12 mouse cellular contexts compared by ENCODE assay signal in the genomic region with DNA sequence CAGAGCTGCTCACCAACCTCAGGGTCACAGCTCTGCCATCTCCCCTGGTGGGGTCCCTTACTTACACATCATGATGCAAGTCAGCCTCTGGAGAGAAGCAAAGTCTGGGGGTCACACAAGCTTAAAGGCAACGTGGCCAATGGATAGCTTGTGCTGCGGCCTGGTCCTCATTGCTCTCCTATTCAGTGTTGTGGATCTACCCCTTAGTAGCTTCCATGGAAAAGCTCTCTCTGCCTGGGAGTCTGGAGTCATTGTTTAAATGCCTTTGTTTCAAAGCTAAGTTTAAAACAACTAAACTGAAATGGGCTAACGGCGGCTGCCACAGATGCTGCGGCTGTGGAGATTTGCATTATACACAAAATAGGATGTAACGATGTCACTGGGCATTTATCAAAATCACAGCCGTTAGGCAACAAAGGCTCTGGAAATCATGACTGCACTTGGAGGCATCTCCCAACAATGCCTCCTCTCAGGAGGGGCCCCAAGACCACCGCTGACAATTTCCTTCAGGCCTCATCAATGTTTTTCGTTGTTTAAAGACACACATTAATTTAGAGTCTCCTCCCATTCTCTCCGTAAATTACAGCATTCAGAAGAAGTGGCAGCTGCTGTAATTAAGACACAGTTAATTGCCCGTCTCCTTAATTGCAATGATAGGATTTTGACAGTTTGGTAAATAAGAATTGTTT. TPM values are rescaled to one million over a fixed set of nuclear protein-coding genes. Genes with fewer than 3 reads are reported as not detected.
DNase-seq lines count a peak whose midpoint lies in the region; ATAC-seq and TF ChIP-seq lines count a peak whose summit lies in the region.
"Had no signal": no experiment of that assay in that cellular context is flagged by ENCODE, and none has a peak within 500 bp of the region (broad histone marks: within the 10 kb centered on the region; RNA-seq: fewer than 3 reads in every experiment).

No protein-coding gene starts in this region.

- H3K27ac ChIP-seq in midbrain, embryonic 15.5 days = no peak overlapping the region
- no peak overlapping the region for H3K27ac ChIP-seq in midbrain, embryonic 10.5 days (replicated peaks)
- no peak overlapping the region for H3K27ac ChIP-seq in embryonic facial prominence, embryonic 14.5 days (replicated peaks; ENCODE audit: low read depth, low read length)
- peak overlapping the region; percentile 58 for H3K27ac ChIP-seq in hindbrain, embryonic 13.5 days
- H3K27ac ChIP-seq in thymus, adult 2 months (ENCODE audit: control insufficient read depth, insufficient read depth, low read length) = no peak overlapping the region
- H3K27ac ChIP-seq: limb, embryonic 15.5 days; stomach, postnatal 0 days had no signal

- no peaks in the 10 kb centered on the region for H3K36me3 ChIP-seq in midbrain, embryonic 15.5 days (replicated peaks)
- H3K36me3 ChIP-seq in midbrain, embryonic 10.5 days = no peaks in the 10 kb centered on the region
- H3K36me3 ChIP-seq in embryonic facial prominence, embryonic 14.5 days (ENCODE audit: control insufficient read depth, insufficient read depth, low read length) = no peaks in the 10 kb centered on the region
- no peaks in the 10 kb centered on the region for H3K36me3 ChIP-seq in hindbrain, embryonic 13.5 days
- no peaks in the 10 kb centered on the region for H3K36me3 ChIP-seq in thymus, adult 2 months (ENCODE audit: control insufficient read depth, insufficient read depth, low read length)
- H3K36me3 ChIP-seq: limb, embryonic 15.5 days had no signal

- no peaks in the 10 kb centered on the region for H3K4me1 ChIP-seq in midbrain, embryonic 15.5 days
- H3K4me1 ChIP-seq in midbrain, embryonic 10.5 days = peaks cover 10% of the 10 kb centered on the region; the same call in 1 of the 2 replicates
- no peaks in the 10 kb centered on the region for H3K4me1 ChIP-seq in embryonic facial prominence, embryonic 14.5 days (ENCODE audit: control insufficient read depth, insufficient read depth, low read length)
- peaks cover 13% of the 10 kb centered on the region for H3K4me1 ChIP-seq in hindbrain, embryonic 13.5 days (replicated peaks)
- H3K4me1 ChIP-seq in thymus, adult 2 months (replicated peaks; ENCODE audit: control insufficient read depth, insufficient read depth, low read length) = no peaks in the 10 kb centered on the region
- H3K4me1 ChIP-seq: limb, embryonic 15.5 days had no signal

- TF ChIP-seq CTCF in thymus, adult 2 months (IDR thresholded peaks at IDR 0.05; ENCODE audit: borderline replicate concordance, control insufficient read depth, extremely low read depth, insufficient read depth, low read length, poor library complexity) = no peak

- 48% methylated on average over 11 of the region's 11 CpGs for WGBS in midbrain, embryonic 15.5 days
- WGBS in midbrain, embryonic 10.5 days = 78% methylated on average over 11 of the region's 11 CpGs
- WGBS in embryonic facial prominence, embryonic 14.5 days = 58% methylated on average over 11 of the region's 11 CpGs
- WGBS in hindbrain, embryonic 13.5 days = 29% methylated on average over 11 of the region's 11 CpGs
- 89% methylated on average over 11 of the region's 11 CpGs for WGBS in thymus, adult 2 months

- H3K27me3 ChIP-seq in midbrain, embryonic 15.5 days (replicated peaks) = no peaks in the 10 kb centered on the region
- no peaks in the 10 kb centered on the region for H3K27me3 ChIP-seq in midbrain, embryonic 10.5 days (ENCODE audit: low read depth, poor library complexity, severe bottlenecking)
- no peaks in the 10 kb centered on the region for H3K27me3 ChIP-seq in embryonic facial prominence, embryonic 14.5 days (replicated peaks; ENCODE audit: control insufficient read depth, insufficient read depth, low read length)
- no peaks in the 10 kb centered on the region for H3K27me3 ChIP-seq in hindbrain, embryonic 13.5 days
- no peaks in the 10 kb centered on the region for H3K27me3 ChIP-seq in thymus, adult 2 months (ENCODE audit: control insufficient read depth, insufficient read depth, low read length)
- H3K27me3 ChIP-seq: limb, embryonic 15.5 days had no signal

- no peak for DNase-seq in midbrain, embryonic 10.5 days (ENCODE audit: low spot score)
- peak; percentile 26 for DNase-seq in embryonic facial prominence, embryonic 14.5 days (ENCODE audit: low spot score)
- DNase-seq in urinary bladder, postnatal 14 days (ENCODE audit: low spot score) = no peak
- no peak for DNase-seq in testis, postnatal 14 days (ENCODE audit: low spot score)
- no peak for DNase-seq in thymus, adult 2 months
- DNase-seq: cerebellum, adult 8-10 months; kidney, adult 8-10 months had no signal

- H3K4me3 ChIP-seq in midbrain, embryonic 15.5 days = no peak overlapping the region
- no peak overlapping the region for H3K4me3 ChIP-seq in midbrain, embryonic 10.5 days
- no peak overlapping the region for H3K4me3 ChIP-seq in embryonic facial prominence, embryonic 14.5 days (ENCODE audit: low read depth, low read length)
- no peak overlapping the region for H3K4me3 ChIP-seq in hindbrain, embryonic 13.5 days
- H3K4me3 ChIP-seq in thymus, adult 2 months (ENCODE audit: control insufficient read depth, insufficient read depth, low read length) = no peak overlapping the region
- H3K4me3 ChIP-seq: limb, embryonic 15.5 days had no signal

- H3K9ac ChIP-seq in midbrain, embryonic 15.5 days = no peak overlapping the region
- no peak overlapping the region for H3K9ac ChIP-seq in embryonic facial prominence, embryonic 14.5 days (ENCODE audit: low read depth, low read length)
- H3K9ac ChIP-seq in hindbrain, embryonic 13.5 days = no peak overlapping the region
- H3K9ac ChIP-seq: limb, embryonic 15.5 days had no signal

- no peaks in the 10 kb centered on the region for H3K9me3 ChIP-seq in midbrain, embryonic 15.5 days
- H3K9me3 ChIP-seq in midbrain, embryonic 10.5 days (replicated peaks) = no peaks in the 10 kb centered on the region
- no peaks in the 10 kb centered on the region for H3K9me3 ChIP-seq in embryonic facial prominence, embryonic 14.5 days (ENCODE audit: control insufficient read depth, low read length)
- no peaks in the 10 kb centered on the region for H3K9me3 ChIP-seq in hindbrain, embryonic 13.5 days
- H3K9me3 ChIP-seq: limb, embryonic 15.5 days had no signal

- no peak overlapping the region for H3K4me2 ChIP-seq in midbrain, embryonic 15.5 days
- no peak overlapping the region for H3K4me2 ChIP-seq in embryonic facial prominence, embryonic 14.5 days (ENCODE audit: low read depth, low read length)
- no peak overlapping the region; the same call in 1 of the 2 replicates for H3K4me2 ChIP-seq in hindbrain, embryonic 13.5 days
- H3K4me2 ChIP-seq: limb, embryonic 15.5 days had no signal

- TF ChIP-seq POLR2A in thymus, adult 2 months (IDR thresholded peaks at IDR 0.05; ENCODE audit: control insufficient read depth, extremely low read depth, insufficient read depth, low read length, poor library complexity) = no peak

- 0 out of 2 replicates have a peak, but pooled peaks have one; percentile 42 for ATAC-seq in midbrain, embryonic 15.5 days (replicated peaks)
- ATAC-seq in embryonic facial prominence, embryonic 14.5 days (ENCODE audit: low read depth) = no peak
- ATAC-seq in hindbrain, embryonic 13.5 days (ENCODE audit: low FRiP score) = peak; percentile 41

RNA-seq across cellular contexts. Expression of gene 1700016C15Rik, which starts 11.1 kb away (rescaled TPM):
- not detected in 2 replicates for polyA plus RNA-seq in midbrain, embryonic 15.5 days (2015; fragmentation: Nextera tagmentation; extraction: Ambion mirVana)
- not detected in 2 replicates for polyA plus RNA-seq in midbrain, embryonic 10.5 days (2016; fragmentation: Nextera tagmentation; extraction: Ambion mirVana)
- polyA plus RNA-seq in embryonic facial prominence, embryonic 14.5 days (2014; fragmentation: Nextera tagmentation; extraction: Ambion mirVana) = 0.24 TPM in 1 of 2 replicates, not detected in the other
- 0.30 TPM in 1 of 2 replicates, not detected in the other for polyA plus RNA-seq in hindbrain, embryonic 13.5 days (2015; fragmentation: Nextera tagmentation; extraction: Ambion mirVana)
- not detected in 2 replicates for polyA plus RNA-seq in thymus, adult 2 months (2012; rRNA removed)
- polyA plus RNA-seq: limb, embryonic 15.5 days; spleen, adult 2 months had no signal
